Mouse (Mus musculus): ENCODE results near the gene Zfp786.
"Not testable (repeated sequence)": the region's sequence is repeated elsewhere in the genome, so short reads cannot be mapped to it uniquely, and the experiment has no call there.

The Zfp786 gene

GRCm38 (mm10) chr6:47830104-47831078 lies at the start of gene Zfp786:
Gene Zfp786, minus strand, starts transcription at chr6:47830867.
- DNase-seq: peak; percentile 94

- no peak for DNase-seq
These were observed 49.5 kb upstream of the Zfp786 start for GRCm38 (mm10) chr6:47880166-47880565.

GRCm38 (mm10) chr6:47879049-47879716 lies 48.5 kb upstream of the Zfp786 start:
- no peak for DNase-seq

GRCm38 (mm10) chr6:47878593-47878992 lies 47.9 kb upstream of the Zfp786 start:
- no peak for DNase-seq

- no peak for DNase-seq
These were observed 47.5 kb upstream of the Zfp786 start for GRCm38 (mm10) chr6:47878133-47878514.

- DNase-seq: peak; percentile 94
These were observed 46.9 kb upstream of the Zfp786 start for GRCm38 (mm10) chr6:47877461-47878132.

GRCm38 (mm10) chr6:47877058-47877457 lies 46.4 kb upstream of the Zfp786 start, which contains the start of gene Zfp282:
Gene Zfp282, plus strand, starts transcription at chr6:47877204.
- no peak for DNase-seq

GRCm38 (mm10) chr6:47872266-47872665 lies 41.6 kb upstream of the Zfp786 start:
- no peak for DNase-seq

GRCm38 (mm10) chr6:47857729-47858128 lies 27.1 kb upstream of the Zfp786 start:
- DNase-seq: not testable (repeated sequence)

GRCm38 (mm10) chr6:47857241-47857640 lies 26.6 kb upstream of the Zfp786 start:
- no peak for DNase-seq

- DNase-seq: no peak
These were observed 15.1 kb upstream of the Zfp786 start for GRCm38 (mm10) chr6:47845779-47846178.

GRCm38 (mm10) chr6:47842337-47842736 lies 11.7 kb upstream of the Zfp786 start:
- DNase-seq: no peak

GRCm38 (mm10) chr6:47841831-47842230 lies 11.2 kb upstream of the Zfp786 start:
- no peak for DNase-seq

- no peak for DNase-seq
These were observed 10.4 kb upstream of the Zfp786 start for GRCm38 (mm10) chr6:47841077-47841476.

GRCm38 (mm10) chr6:47837630-47838029 lies 7.0 kb upstream of the Zfp786 start:
- no peak for DNase-seq

- peak; percentile 67 for DNase-seq
These were observed 5.4 kb upstream of the Zfp786 start for GRCm38 (mm10) chr6:47835984-47836521.

GRCm38 (mm10) chr6:47835482-47835983 lies 4.9 kb upstream of the Zfp786 start, which contains the start of gene Zfp398:
Gene Zfp398, plus strand, starts transcription at chr6:47835661.
- peak; percentile 96 for DNase-seq

GRCm38 (mm10) chr6:47832220-47832619 lies 1.6 kb upstream of the Zfp786 start:
- DNase-seq: no peak

- peak; percentile 37 for DNase-seq
These were observed 1.7 kb downstream of the Zfp786 start for GRCm38 (mm10) chr6:47828950-47829349.

- no peak for DNase-seq
These were observed 3.2 kb downstream of the Zfp786 start for GRCm38 (mm10) chr6:47827462-47827861.

- DNase-seq: no peak
These were observed 6.4 kb downstream of the Zfp786 start for GRCm38 (mm10) chr6:47824241-47824640.

GRCm38 (mm10) chr6:47821776-47822175 lies 8.9 kb downstream of the Zfp786 start:
- no peak for DNase-seq

GRCm38 (mm10) chr6:47821236-47821635 lies 9.4 kb downstream of the Zfp786 start:
- no peak for DNase-seq

All from kidney, postnatal 14 days (tissue).